Mouse (Mus musculus) ES-E14 (cell line): Measurements from ENCODE around the gene Vps50. TPM values are rescaled to one million over a fixed set of nuclear protein-coding genes. Genes with fewer than 3 reads are reported as not detected.
"Not testable (repeated sequence)": the region's sequence is repeated elsewhere in the genome, so short reads cannot be mapped to it uniquely, and the experiment has no call there.

Experiments
- DNase-seq: peaks from one replicate; pipeline ENCODE4 v3.0.0-alpha.2; 2013; ENCODE audit warnings: low read depth, low spot score
- H3K27ac ChIP-seq: 2 replicates; pipeline ENCODE4 v1.5.1; 2012; ENCODE audit warnings: low read depth, mild to moderate bottlenecking, low read length, moderate library complexity, mixed read lengths; ENCODE audit not compliant: poor library complexity, insufficient read depth, severe bottlenecking
- H3K36me3 ChIP-seq: 2 replicates; pipeline ENCODE4 v1.6.1; 2012; ENCODE audit warnings: mild to moderate bottlenecking, low read length, moderate library complexity, mixed read lengths; ENCODE audit not compliant: control insufficient read depth, poor library complexity, insufficient read depth, severe bottlenecking
- H3K4me1 ChIP-seq, 2 experiments: fragments of 150-350 bp in 1 of 2; sonication (generic) in 1 of 2; 2 replicates each; pipeline ENCODE4 v1.6.1; 2012; ENCODE audit warnings: low read length in 2 of 2, mild to moderate bottlenecking in 1 of 2, mixed read lengths in 1 of 2; ENCODE audit not compliant: control insufficient read depth in 2 of 2, insufficient read depth in 2 of 2, poor library complexity in 1 of 2
- H3K4me3 ChIP-seq, 2 experiments: fragments of 150-350 bp in 1 of 2; sonication (generic) in 1 of 2; 2 replicates each; pipeline ENCODE4 v1.5.1; 2012; ENCODE audit warnings: low read length in 2 of 2, low read depth in 1 of 2, mild to moderate bottlenecking in 1 of 2, mixed read lengths in 1 of 2; ENCODE audit not compliant: insufficient read depth in 1 of 2, poor library complexity in 1 of 2, severe bottlenecking in 1 of 2
- H3K9ac ChIP-seq: 2 replicates; pipeline ENCODE4 v1.6.1; 2012; ENCODE audit warnings: low read depth, mild to moderate bottlenecking, low read length, mixed read lengths; ENCODE audit not compliant: poor library complexity, insufficient read depth, severe bottlenecking
- H3K9me3 ChIP-seq: fragments of 150-350 bp; sonication (generic); 2 replicates; pipeline ENCODE4 v1.6.1; 2012; ENCODE audit warnings: low read depth, mild to moderate bottlenecking, low read length; ENCODE audit not compliant: control insufficient read depth, insufficient read depth
- CHD2 ChIP-seq: IDR thresholded peaks from 2 replicates; pipeline ENCODE4 v1.6.1; 2014; ENCODE audit warnings: mild to moderate bottlenecking, low read depth, low read length, inconsistent platforms
- HCFC1 ChIP-seq: IDR thresholded peaks from 2 replicates; pipeline ENCODE4 v1.6.1; 2012; ENCODE audit warnings: low read length, inconsistent platforms, borderline replicate concordance; ENCODE audit not compliant: insufficient read depth
- MAFK ChIP-seq: IDR thresholded peaks from 2 replicates; pipeline ENCODE4 v1.6.1; 2014; ENCODE audit warnings: mild to moderate bottlenecking, low read depth, low read length, inconsistent platforms; ENCODE audit not compliant: insufficient read depth
- ZC3H11A ChIP-seq: IDR thresholded peaks from 2 replicates; pipeline ENCODE4 v1.6.1; 2012; ENCODE audit warnings: low read depth, mild to moderate bottlenecking, inconsistent platforms, low read length, borderline replicate concordance
- ZNF384 ChIP-seq: IDR thresholded peaks from 2 replicates; pipeline ENCODE4 v1.6.1; 2012; ENCODE audit warnings: low read depth, low read length, inconsistent platforms
- in situ Hi-C, 2 experiments: fragments of 600-800 bp; cut with MboI; formaldehyde crosslinking; loops; one replicate each; pipeline ENCODE4 v1.15.1; 2025; ENCODE audit warnings: low sequenced_read_pairs in 2 of 2, inconsistent platforms in 1 of 2; ENCODE audit not compliant: unreplicated experiment in 2 of 2
- total RNA-seq: library from RNA; depleted of rRNA; stranded (reverse); fragments of 300-350 nt; gene quantifications from 2 replicates; pipeline ENCODE4 v1.2.3, GENCODE M21; 2012

The Vps50 gene
- total RNA-seq, 1 experiment = 39.1 TPM

- peaks cover 2 to 5% of the 10 kb centered on the region in 2 experiments; a peak in 2 of 4 replicates for H3K4me1 ChIP-seq
- no peak overlapping the region for H3K27ac ChIP-seq
- H3K9me3 ChIP-seq = no peaks in the 10 kb centered on the region
- H3K4me3 ChIP-seq = no peak overlapping the region
- H3K9ac ChIP-seq = no peak overlapping the region
- no peak for DNase-seq
- in situ Hi-C loops = no loop called here
- TF ChIP-seq ZNF384 (no peak), ZC3H11A (no peak), CHD2 (no peak), MAFK (no peak), HCFC1 (no peak)
- no peaks in the 10 kb centered on the region; the same call in 1 of the 2 replicates for H3K36me3 ChIP-seq
Measured at GRCm38 (mm10) chr6:3539470-3539869, 41.3 kb downstream of the Vps50 start.

DNA sequence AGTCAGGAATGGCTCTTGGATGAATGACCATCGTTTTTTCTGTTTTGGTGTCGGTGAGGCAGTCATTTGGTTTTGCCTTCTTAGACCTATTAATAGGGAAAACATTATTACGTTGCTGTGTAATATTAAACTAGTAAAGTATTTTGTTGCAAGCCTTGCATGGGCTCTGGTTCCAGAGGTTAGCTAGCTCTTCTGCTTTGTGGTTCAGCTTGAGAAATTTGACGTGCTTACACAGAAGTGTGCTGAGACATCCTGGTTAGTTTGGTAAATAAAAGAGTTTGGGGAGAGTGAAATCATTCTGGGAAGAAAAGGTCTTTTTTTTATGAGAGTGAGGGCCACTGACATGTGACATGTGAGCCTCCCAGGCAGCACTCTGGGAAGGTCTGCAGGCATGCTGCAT lies 45.7 kb downstream of the Vps50 start:
- Histone ChIP-seq H3K9me3 (no peaks in the 10 kb centered on the region), H3K27ac (no peak overlapping the region)

GRCm38 (mm10) chr6:3544970-3545369 lies 46.8 kb downstream of the Vps50 start:
- in situ Hi-C loops = no loop called here
- H3K9ac ChIP-seq = no peak overlapping the region
- H3K36me3 ChIP-seq = peaks cover 5% of the 10 kb centered on the region
- no peaks in the 10 kb centered on the region for H3K9me3 ChIP-seq
- TF ChIP-seq MAFK (no peak), ZC3H11A (no peak), ZNF384 (no peak), CHD2 (no peak), HCFC1 (no peak)
- H3K4me1 ChIP-seq = peaks cover 4 to 5% of the 10 kb centered on the region in 2 experiments; a peak in 2 of 4 replicates
- no peak for DNase-seq
- no peak overlapping the region for H3K4me3 ChIP-seq
- H3K27ac ChIP-seq = no peak overlapping the region

More for the DNA sequence above, 45.7 kb downstream of the Vps50 start:
- no peak for DNase-seq
- Histone ChIP-seq H3K4me3 (no peak overlapping the region), H3K36me3 (peaks cover 5% of the 10 kb centered on the region), H3K4me1 (peaks cover 4 to 5% of the 10 kb centered on the region in 2 experiments; a peak in 2 of 4 replicates), H3K9ac (0 out of 2 replicates have a peak overlapping the region, but pooled peaks have one; percentile 35)
- TF ChIP-seq CHD2 = no peak
- no peak for TF ChIP-seq ZNF384
- no peak for TF ChIP-seq HCFC1
- TF ChIP-seq MAFK = no peak
- no peak for TF ChIP-seq ZC3H11A
- in situ Hi-C loops = no loop called here

GRCm38 (mm10) chr6:3548959-3549358 lies 50.8 kb downstream of the Vps50 start:
- TF ChIP-seq MAFK = no peak
- TF ChIP-seq ZNF384 = no peak
- TF ChIP-seq ZC3H11A = no peak
- TF ChIP-seq CHD2 = no peak
- no peak for TF ChIP-seq HCFC1
- DNase-seq = no peak
- Histone ChIP-seq H3K27ac (no peak overlapping the region), H3K4me3 (no peak overlapping the region), H3K9ac (no peak overlapping the region), H3K36me3 (peaks cover 5% of the 10 kb centered on the region), H3K9me3 (no peaks in the 10 kb centered on the region), H3K4me1 (peaks cover 4 to 19% of the 10 kb centered on the region in 2 experiments; a peak in 3 of 4 replicates)
- in situ Hi-C loops = no loop called here

GRCm38 (mm10) chr6:3549992-3550391 lies 51.8 kb downstream of the Vps50 start:
- H3K4me1 ChIP-seq = peaks cover 0 to 16% of the 10 kb centered on the region in 2 experiments; a peak in 2 of 4 replicates
- no peak for DNase-seq
- TF ChIP-seq HCFC1 (no peak), CHD2 (no peak), ZNF384 (no peak), MAFK (no peak), ZC3H11A (no peak)
- no peak overlapping the region for H3K9ac ChIP-seq
- peaks cover 5% of the 10 kb centered on the region for H3K36me3 ChIP-seq
- in situ Hi-C loops = no loop called here
- H3K27ac ChIP-seq = no peak overlapping the region
- H3K9me3 ChIP-seq = no peaks in the 10 kb centered on the region
- H3K4me3 ChIP-seq = no peak overlapping the region

DNA sequence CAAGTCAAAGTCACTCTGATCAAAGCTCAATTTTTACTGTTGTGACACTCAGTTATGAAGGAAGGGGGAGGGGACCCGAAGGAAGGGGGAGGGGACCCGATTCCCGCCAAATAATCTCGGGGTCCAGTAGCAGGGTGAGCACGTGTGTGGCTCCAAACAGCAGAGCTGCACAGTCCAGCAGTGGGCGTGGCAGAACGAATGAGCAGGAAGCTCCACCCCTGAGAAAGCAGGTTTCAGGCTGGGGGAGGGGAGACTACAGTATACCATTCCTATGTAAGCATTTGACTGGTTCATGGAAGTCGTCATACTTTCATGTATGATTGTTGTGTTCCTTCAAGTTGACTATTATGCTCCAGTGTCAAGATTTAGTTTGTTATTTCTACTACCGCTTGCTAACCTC lies 54.5 kb downstream of the Vps50 start:
- H3K27ac ChIP-seq, DNase-seq, in situ Hi-C loops, H3K36me3 ChIP-seq, H3K9me3 ChIP-seq: not testable (repeated sequence)
- Histone ChIP-seq H3K4me1 (peaks cover 8 to 21% of the 10 kb centered on the region in 2 experiments; a peak in 3 of 4 replicates), H3K4me3 (peak overlapping the region in 1 of 2 experiments; percentile 14; a peak in 1 of 4 replicates), H3K9ac (peak overlapping the region; percentile 52; the same call in 1 of the 2 replicates)
